Mouse (Mus musculus): ENCODE measurements around the gene Clba1. TPM values are rescaled to one million over a fixed set of nuclear protein-coding genes. Genes with fewer than 3 reads are reported as not detected.
"Not testable (repeated sequence)": the region's sequence is repeated elsewhere in the genome, so short reads cannot be mapped to it uniquely, and the experiment has no call there.

Gene Clba1
- total RNA-seq, 2 experiments from 2014 or later: 1.9 to 2.2 TPM

GRCm38 (mm10) chr12:112810092-112810885 lies 1.6 kb downstream of the Clba1 start:
- DNase-seq: no peak

GRCm38 (mm10) chr12:112813370-112813769 lies 4.6 kb downstream of the Clba1 start:
- DNase-seq: no peak
- intact Hi-C loops (cut with DNase I): no loop called here

More at GRCm38 (mm10) chr12:112810092-112810885, 1.6 kb downstream of the Clba1 start:
- intact Hi-C loops (cut with DNase I): loop anchor here (2.0 kb wide), 1 partner anchor 19 kb away; the partner anchor contains the start of gene Cdca4

GRCm38 (mm10) chr12:112814682-112815470 lies 6.1 kb downstream of the Clba1 start:
- intact Hi-C loops (cut with DNase I): no loop called here
- no peak for DNase-seq

DNA sequence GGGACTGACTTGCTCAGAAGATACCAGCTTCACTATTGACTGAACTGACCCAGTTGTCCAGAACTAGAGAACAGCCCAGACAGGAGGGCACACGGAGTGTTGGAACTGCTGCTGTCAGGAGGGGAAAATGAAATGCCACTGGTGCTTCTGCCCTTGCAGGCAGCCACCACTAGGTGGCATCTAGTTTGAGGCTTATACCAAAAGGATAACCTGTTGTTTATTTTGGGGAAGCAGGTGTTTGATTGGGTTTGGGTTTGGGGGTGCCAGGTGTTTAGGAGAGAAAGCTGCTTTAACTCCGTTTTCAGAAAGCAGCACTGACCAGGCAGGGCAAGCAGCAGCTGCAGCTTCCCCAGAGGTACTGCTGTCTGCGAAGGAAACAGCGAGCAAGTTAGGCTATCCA lies 7.6 kb downstream of the Clba1 start:
- intact Hi-C loops (cut with DNase I): loop anchor here (2.0 kb wide), 1 partner anchor 27 kb away; no protein-coding TSS in a partner anchor
- DNase-seq: peak; percentile 60 to 69

- not testable (repeated sequence) for DNase-seq
- intact Hi-C loops (cut with DNase I): loop anchor here (2.0 kb wide), 1 partner anchor 26 kb away; no protein-coding TSS in a partner anchor
Observed at GRCm38 (mm10) chr12:112816866-112817265, 8.1 kb downstream of the Clba1 start.

DNA sequence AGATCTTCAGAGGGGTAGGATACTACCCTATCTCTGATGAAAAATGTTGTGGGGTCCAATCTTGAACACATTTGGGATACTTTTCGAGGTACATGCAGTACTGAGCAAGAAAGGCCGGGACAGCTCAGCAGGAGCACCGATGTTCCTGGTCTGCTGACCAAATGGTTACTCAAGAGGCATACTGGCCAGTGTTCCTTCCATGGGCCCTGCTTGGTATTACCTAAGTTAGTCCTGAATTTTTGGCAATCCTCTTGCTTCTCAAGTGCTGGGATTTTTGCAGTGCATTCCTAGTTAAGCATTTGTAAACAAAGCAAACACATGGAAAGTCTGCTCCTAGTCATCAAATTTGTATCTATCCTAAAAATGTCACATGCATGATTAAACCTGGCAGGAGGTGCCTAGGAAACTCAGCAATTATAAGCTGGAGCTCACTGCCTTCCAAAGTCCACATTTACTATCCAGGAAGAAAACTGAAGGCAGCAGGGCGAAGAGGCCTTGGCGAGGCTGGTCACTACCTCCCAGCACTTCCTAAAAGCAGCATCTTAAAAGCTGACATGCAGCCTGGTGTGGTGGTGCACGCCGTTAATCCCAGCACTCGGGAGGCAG lies 10.4 kb downstream of the Clba1 start:
- intact Hi-C loops (cut with DNase I): no loop called here
- DNase-seq: no peak

GRCm38 (mm10) chr12:112820401-112820999 lies 11.8 kb downstream of the Clba1 start:
- DNase-seq: no peak
- intact Hi-C loops (cut with DNase I): no loop called here

DNA sequence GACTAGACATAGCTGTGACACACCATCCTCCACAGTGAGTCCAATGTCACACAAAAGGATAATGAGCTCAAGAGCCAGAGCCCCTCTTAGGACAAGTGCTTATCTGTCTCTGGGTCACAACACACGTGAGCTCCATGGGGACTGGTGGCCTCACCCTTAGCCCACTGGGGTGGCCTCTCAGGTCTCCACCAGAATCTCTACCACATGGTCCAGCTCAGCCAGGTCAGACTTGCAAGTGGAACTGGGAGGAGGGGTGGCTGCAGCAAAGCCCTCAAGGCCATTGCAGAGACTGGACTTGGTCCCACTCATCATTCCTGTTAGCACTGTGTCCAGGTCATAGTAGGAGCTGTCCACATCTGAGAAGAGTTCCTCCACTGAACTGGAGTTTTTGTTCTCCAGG lies 12.5 kb downstream of the Clba1 start:
- no peak for DNase-seq
- intact Hi-C loops (cut with DNase I): no loop called here

DNA sequence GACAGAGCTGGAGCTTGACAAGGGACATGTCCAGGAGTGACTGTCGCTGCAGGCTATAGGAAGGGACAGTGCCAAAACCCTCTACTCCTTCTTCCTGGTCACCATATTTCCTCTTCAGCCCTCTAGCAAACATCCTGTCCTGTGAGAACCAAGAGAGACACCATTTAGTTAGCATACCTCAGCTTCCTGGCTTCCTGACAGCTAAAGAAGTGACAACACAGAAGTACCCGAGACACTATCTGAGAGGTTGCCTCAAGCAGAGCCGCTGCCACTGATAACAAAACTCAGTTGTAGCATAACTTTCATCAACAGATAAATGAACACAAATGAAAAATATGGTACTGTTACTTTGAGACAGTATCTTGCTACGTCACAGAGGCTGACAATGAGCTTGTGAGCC lies 13.2 kb downstream of the Clba1 start:
- DNase-seq: no peak
- intact Hi-C loops (cut with DNase I): no loop called here

DNA sequence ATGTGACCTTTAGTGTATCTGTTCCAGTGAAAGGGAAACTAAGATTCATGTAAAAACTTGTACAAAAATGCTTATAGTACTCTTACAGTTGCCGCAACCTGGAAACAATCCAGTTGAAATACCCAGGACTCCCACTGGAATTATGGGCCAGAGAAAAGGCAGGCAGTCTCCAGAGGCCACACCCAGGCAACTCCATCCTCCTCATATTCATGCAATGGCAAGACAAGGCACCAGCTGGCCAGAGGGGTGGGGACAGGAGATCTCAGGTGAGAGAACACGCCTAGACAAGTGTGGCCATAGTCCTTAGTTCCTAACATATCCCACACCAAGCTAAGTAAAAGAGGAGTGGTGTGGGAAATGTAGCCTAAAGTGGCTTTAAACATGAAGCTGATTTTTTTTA lies 13.9 kb downstream of the Clba1 start:
- intact Hi-C loops (cut with DNase I): no loop called here

DNA sequence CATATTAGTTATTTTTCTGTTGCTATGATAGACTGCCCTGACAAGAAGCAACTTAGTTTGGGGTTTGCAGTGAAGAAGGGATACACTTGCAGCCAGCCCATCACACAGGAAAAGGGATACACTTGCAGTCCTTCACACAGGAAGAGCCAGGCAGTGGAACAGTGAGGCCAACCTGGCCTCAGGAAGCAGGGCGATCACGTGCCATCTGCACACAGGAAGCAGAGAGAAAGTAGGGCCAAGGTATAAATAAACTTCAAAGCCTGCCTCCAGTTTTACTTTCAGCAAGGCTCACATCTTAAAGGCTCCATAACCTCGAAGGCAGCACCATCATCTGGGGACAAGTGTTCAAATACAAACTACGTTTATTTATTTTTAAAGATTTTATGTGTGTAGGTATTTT lies 14.5 kb downstream of the Clba1 start:
- no peak for DNase-seq
- intact Hi-C loops (cut with DNase I): no loop called here

More for the DNA sequence above, 13.9 kb downstream of the Clba1 start:
- DNase-seq: no peak

GRCm38 (mm10) chr12:112825901-112826300 lies 17.2 kb downstream of the Clba1 start:
- DNase-seq: no peak
- intact Hi-C loops (cut with DNase I): no loop called here

GRCm38 (mm10) chr12:112828501-112829243 lies 19.9 kb downstream of the Clba1 start:
- DNase-seq: peak; percentile 78 to 79
- intact Hi-C loops (cut with DNase I): loop anchor here (2.0 kb wide), 1 partner anchor 18 kb away; no protein-coding TSS in a partner anchor

DNA sequence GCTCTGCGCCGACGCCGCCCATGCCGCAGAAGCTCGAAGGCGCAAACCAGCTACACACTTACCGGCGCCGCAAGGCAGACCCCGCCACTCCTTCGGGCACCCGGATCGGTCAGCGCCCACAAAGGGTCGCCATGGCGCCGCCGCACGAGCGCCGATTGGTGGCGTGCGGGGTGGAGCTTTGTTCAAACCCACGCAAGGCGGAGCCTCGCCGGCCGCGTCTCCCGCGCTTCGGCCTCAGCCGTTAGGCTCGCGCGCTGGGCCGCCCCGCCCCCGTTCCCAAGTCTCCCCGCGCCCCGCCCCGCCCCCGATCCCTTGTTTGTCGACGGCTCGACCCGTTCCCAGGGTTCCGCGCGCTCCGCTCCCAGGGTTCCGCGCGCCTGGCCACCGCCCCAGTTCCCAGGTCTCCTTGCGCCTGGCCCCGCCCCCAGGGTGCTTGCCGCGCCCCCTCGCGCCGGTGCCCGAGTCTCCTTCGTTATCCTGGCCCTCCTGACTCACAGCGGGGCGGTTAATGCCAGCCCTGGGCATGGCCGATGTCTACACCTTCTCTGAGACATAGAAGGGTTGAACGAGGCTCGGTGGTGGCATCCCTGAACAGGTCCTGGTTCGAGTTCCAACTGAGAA lies 20.6 kb downstream of the Clba1 start, which contains the start of gene Cdca4:
Gene Cdca4, minus strand, starts transcription at position 180 of the 621 bp plus-strand sequence.
- peak; percentile 99 for DNase-seq
- intact Hi-C loops (cut with DNase I): loop anchor here (2.0 kb wide), 1 partner anchor 19 kb away; no protein-coding TSS in a partner anchor

DNA sequence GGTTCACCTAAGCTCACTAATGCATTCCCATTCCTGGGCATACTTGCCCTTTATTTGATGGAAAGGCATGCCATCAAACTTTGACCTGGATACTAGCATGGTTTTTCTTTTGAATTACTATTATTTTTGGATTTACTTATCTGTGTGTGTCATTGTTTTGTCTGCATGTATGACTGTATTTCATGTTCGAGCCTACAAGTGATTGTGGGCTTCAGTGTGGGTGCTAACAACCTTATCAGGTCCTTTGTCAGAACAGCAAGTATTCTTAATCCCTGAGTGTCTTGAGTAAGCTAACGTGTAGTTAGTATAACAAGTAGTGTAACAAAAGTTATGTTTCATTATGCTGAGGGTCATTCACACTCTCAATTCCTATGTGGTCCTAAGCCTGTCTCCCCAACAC lies 21.4 kb downstream of the Clba1 start:
- DNase-seq: no peak
- intact Hi-C loops (cut with DNase I): no loop called here

DNA sequence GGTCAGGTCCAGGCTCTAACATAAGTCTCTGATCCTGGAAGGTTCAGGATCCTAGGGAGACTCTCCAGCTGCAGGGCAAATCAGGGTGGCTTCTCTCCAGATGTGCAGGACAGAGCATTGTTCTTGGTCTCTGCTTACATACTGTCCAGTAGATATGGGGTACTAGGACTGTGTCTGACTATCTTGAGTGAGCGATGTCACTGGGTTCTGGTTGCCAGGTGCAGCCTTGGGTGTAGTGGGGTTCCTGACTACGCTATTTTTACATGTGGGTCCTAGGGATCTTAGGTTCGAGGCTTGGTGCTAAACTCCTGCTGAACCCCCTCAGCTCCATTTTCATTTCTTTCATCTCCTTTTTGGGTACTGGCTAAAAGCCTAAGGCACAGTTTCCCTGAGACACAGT lies 21.8 kb downstream of the Clba1 start:
- DNase-seq: no peak
- intact Hi-C loops (cut with DNase I): no loop called here

DNA sequence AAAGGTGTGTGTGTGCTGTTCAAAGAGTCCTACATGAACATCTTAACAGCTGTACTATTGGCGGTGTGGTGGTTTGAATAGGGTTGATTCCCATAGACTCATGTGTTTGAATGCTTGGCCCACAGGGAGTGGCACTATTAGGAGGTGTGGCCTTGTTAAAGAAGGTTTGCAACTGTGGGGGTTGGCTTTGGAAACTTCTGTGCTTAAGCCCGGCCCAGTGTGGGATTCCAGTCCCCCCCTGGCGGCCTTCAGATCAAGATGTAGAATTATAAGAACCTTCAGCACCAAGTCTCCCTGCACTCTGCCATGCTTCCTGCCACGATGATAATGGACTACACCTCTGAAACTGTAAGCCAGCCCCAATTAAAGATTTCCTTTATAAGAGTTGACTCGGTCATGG lies 23.7 kb downstream of the Clba1 start:
- DNase-seq: no peak
- intact Hi-C loops (cut with DNase I): no loop called here

- intact Hi-C loops (cut with DNase I): no loop called here
- no peak for DNase-seq
Observed at GRCm38 (mm10) chr12:112833527-112833926, 24.8 kb downstream of the Clba1 start.

- no peak for DNase-seq
- intact Hi-C loops (cut with DNase I): no loop called here
Observed at GRCm38 (mm10) chr12:112835046-112835445, 26.3 kb downstream of the Clba1 start.
